Mouse (Mus musculus) G1E (cell line): Measurements from ENCODE around the gene Lats2. TPM values are rescaled to one million over a fixed set of nuclear protein-coding genes. Genes with fewer than 3 reads are reported as not detected.

Experiments used
- ATAC-seq: 2 replicates; pipeline ENCODE4 v1.8.0; 2016; ENCODE audit warnings: mild to moderate bottlenecking; ENCODE audit not compliant: insufficient number of reproducible peaks, poor library complexity, low FRiP score, severe bottlenecking; ENCODE audit errors: extremely low read depth
- DNase-seq: peaks from one replicate; pipeline ENCODE4 v3.0.0; 2012; ENCODE audit warnings: low spot score
- H3K27me3 ChIP-seq: 2 replicates; pipeline ENCODE4 v1.6.1; 2012; ENCODE audit warnings: mild to moderate bottlenecking, low read length, inconsistent platforms; ENCODE audit not compliant: insufficient read depth
- H3K36me3 ChIP-seq: replicated peaks from 2 replicates; pipeline ENCODE3; 2012; ENCODE audit warnings: mild to moderate bottlenecking, inconsistent platforms
- H3K4me1 ChIP-seq: 2 replicates; pipeline ENCODE4 v1.6.1; 2012; ENCODE audit warnings: low read depth, low read length, inconsistent platforms, mixed read lengths; ENCODE audit not compliant: insufficient read depth
- H3K4me3 ChIP-seq: 2 replicates; pipeline ENCODE4 v1.5.1; 2012; ENCODE audit warnings: low read depth, mild to moderate bottlenecking, inconsistent platforms, low read length, moderate library complexity, mixed read lengths
- H3K9me3 ChIP-seq: replicated peaks from 2 replicates; pipeline ENCODE4 v1.6.1; 2012; ENCODE audit warnings: inconsistent platforms
- CTCF ChIP-seq: IDR thresholded peaks from 2 replicates; pipeline ENCODE4 v1.5.1; 2012; ENCODE audit warnings: low read depth, low read length, inconsistent platforms, mixed read lengths
- GATA1 ChIP-seq: IDR thresholded peaks from 2 replicates; pipeline ENCODE4 v1.6.1; 2012; ENCODE audit warnings: borderline replicate concordance, low read length, inconsistent platforms, mixed read lengths
- GATA2 ChIP-seq: IDR thresholded peaks from 2 replicates; pipeline ENCODE4 v1.6.1; 2012; ENCODE audit warnings: low read depth, low read length, inconsistent platforms, borderline replicate concordance
- POLR2AphosphoS5 ChIP-seq: IDR thresholded peaks from 2 replicates; pipeline ENCODE4 v1.6.1; 2012; ENCODE audit warnings: low read depth, low read length, inconsistent platforms; ENCODE audit not compliant: insufficient replicate concordance
- TAL1 ChIP-seq: conservative IDR thresholded peaks from 2 replicates; pipeline ENCODE4 v1.6.1; 2012; ENCODE audit warnings: low read depth, low read length, inconsistent platforms, mixed read lengths
- polyA plus RNA-seq: library from polyadenylated mRNA; stranded (reverse); fragments of >175 nt; gene quantifications from 2 replicates; pipeline ENCODE4 v1.2.3, GENCODE M21; 2012
- total RNA-seq, 2 experiments: library from RNA; stranded (forward) in 1 of 2; stranded (reverse) in 1 of 2; fragments of 200-1000 nt in 1 of 2; fragments of >200 nt in 1 of 2; fragmentation: Nextera tagmentation in 1 of 2; gene quantifications; 2 replicates each; pipeline ENCODE4 v1.2.3; 2014 to 2017

Lats2 gene
- total and polyA plus RNA-seq, 3 experiments = 3.5 to 6.5 (median 5.8) TPM

- Histone ChIP-seq H3K9me3 (no peaks in the 10 kb centered on the region), H3K4me3 (no peak overlapping the region), H3K36me3 (no peaks in the 10 kb centered on the region), H3K4me1 (no peaks in the 10 kb centered on the region), H3K27me3 (peaks cover 16% of the 10 kb centered on the region)
- DNase-seq (no peak), ATAC-seq (no peak)
- TF ChIP-seq CTCF (no peak), TAL1 (no peak), GATA2 (no peak), POLR2AphosphoS5 (no peak), GATA1 (no peak)
Observed at GRCm38 (mm10) chr14:57729364-57729763, 28.8 kb downstream of the Lats2 start.

DNA sequence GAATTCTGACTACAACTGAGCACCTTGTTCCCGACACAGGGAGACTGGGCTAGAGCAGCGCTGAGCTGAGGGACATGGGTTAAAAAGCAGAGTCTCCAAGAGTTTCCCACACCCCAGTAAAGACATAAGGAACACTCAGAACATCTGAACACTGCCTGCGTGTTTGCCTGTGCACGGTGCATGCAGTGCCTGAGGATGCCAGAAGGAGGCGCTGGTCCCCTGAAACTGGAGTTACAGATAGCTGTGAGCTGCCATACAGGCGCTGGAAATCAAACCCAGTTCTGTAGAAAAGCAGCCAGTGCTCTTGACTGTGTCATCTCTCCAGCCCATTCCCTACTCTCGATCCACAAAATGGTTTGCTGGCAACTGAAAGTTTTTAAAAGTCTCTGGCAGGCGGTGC, 32.0 kb downstream of the Lats2 start:
- H3K9me3 ChIP-seq = no peaks in the 10 kb centered on the region
- no peak for DNase-seq
- TF ChIP-seq GATA2 (no peak), CTCF (peak; percentile 79)
- H3K27me3 ChIP-seq = peaks cover 11% of the 10 kb centered on the region
- H3K4me1 ChIP-seq = no peaks in the 10 kb centered on the region
- ATAC-seq = no peak
- H3K36me3 ChIP-seq = no peaks in the 10 kb centered on the region
- H3K4me3 ChIP-seq = no peak overlapping the region

DNA sequence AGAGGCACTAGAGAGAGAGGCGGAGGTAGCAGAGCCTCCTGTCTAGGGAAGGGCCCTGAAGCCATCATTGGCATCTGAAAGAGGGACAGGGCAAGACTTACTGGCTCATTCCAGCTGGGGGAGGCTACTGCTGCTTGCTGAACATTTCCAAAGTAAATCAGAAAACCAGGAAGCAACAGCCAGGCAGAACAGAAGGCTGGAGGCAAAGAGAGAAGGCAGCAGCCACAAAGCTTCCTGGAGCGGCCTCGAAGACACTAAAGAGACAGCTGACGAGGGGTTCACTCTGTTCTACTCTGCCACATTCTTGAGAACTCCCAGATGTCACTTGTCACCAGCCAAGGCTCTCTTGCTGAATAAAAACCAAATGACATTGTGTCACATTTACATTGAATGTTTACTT, 33.7 kb downstream of the Lats2 start:
- no peak for ATAC-seq

DNA sequence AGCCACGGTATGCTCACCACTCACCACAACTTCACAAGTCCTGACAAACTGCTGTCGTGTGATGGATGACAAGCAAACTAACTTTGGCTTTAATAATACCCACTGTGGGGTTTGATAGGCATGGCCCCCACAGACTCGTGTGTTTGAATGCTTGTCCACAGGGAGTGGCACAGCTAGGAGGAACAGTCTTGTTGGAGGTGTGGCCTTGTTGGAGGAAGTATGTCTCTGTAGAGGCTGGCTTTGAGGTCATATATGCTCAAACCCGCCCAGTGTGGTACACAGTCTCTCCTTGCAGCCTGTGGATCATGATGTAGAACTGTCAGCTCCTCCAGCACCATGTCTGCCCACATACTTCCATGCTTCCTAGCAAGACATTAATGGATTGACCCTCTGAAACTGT, 39.9 kb downstream of the Lats2 start:
- DNase-seq (no peak), ATAC-seq (no peak; the same call in 1 of the 2 replicates)
- no peak for TF ChIP-seq CTCF
- TF ChIP-seq POLR2AphosphoS5 = no peak
- TF ChIP-seq TAL1 = no peak
- TF ChIP-seq GATA1 = no peak
- TF ChIP-seq GATA2 = no peak
- H3K4me3 ChIP-seq = no peak overlapping the region
- no peaks in the 10 kb centered on the region for H3K9me3 ChIP-seq
- H3K36me3 ChIP-seq = no peaks in the 10 kb centered on the region
- peaks cover 15% of the 10 kb centered on the region for H3K27me3 ChIP-seq
- H3K4me1 ChIP-seq = peaks cover 5% of the 10 kb centered on the region; the same call in 1 of the 2 replicates

More for the DNA sequence above, 33.7 kb downstream of the Lats2 start:
- no peaks in the 10 kb centered on the region for H3K36me3 ChIP-seq
- TF ChIP-seq POLR2AphosphoS5 = no peak
- no peak for TF ChIP-seq TAL1
- no peak for TF ChIP-seq GATA1
- no peak for TF ChIP-seq CTCF
- TF ChIP-seq GATA2 = no peak
- H3K4me1 ChIP-seq = no peaks in the 10 kb centered on the region
- no peaks in the 10 kb centered on the region for H3K9me3 ChIP-seq
- no peak for DNase-seq
- peaks cover 13% of the 10 kb centered on the region for H3K27me3 ChIP-seq
- H3K4me3 ChIP-seq = no peak overlapping the region

DNA sequence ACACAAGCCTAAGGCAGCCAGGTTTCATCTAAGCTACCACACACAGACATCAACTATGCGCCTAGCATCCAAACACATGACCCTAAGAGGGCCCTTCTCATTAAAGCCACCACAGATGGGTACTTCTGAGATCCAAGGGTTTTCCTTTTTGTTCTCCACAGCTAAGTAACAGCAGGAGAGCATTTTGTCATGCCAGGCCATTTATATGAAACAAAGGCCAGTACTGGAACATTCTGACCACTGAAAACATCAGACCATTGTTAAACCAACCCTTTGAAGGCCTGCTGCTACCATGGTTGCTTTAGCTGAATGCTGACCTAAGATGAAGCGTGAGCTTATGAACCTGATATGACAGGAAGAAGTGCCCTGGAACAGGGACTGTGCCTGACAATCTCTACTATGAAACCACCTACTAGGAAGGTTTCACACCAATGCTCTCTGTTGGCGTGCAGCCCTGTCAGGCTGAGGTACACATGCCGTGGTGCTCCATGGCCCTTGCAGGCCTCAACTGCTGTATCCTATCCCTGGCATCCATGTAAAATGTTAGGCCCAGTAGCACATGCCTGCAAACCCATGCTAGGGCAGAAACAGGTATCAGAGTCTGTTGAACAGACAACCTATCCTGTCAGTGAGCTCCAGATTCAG, 41.5 kb downstream of the Lats2 start:
- Histone ChIP-seq H3K27me3 (peaks cover 15% of the 10 kb centered on the region; the same call in 1 of the 2 replicates), H3K4me1 (peaks cover 8% of the 10 kb centered on the region), H3K36me3 (no peaks in the 10 kb centered on the region), H3K4me3 (no peak overlapping the region), H3K9me3 (no peaks in the 10 kb centered on the region)
- ATAC-seq (no peak), DNase-seq (no peak)
- no peak for TF ChIP-seq GATA1
- no peak for TF ChIP-seq CTCF
- TF ChIP-seq GATA2 = no peak
- TF ChIP-seq TAL1 = no peak

DNA sequence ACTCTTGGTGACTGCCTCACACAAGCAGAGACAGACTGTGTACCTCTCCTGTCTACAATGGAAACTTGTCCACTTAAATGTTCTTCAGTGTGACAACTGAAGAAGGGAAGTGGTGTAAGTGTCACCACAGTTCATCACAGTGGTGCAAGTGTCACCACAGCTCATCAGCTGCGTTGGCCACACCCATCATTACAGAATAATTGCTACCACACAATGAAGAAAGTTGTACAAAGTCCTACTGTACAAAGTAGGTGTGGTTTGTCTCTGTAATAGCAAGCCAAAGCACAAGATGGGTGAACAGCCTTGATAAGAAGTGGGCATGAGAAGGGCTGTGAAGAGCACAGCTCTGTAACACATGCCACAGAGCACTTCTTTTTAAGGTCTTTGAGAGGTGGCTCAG, 45.3 kb downstream of the Lats2 start:
- no peak for TF ChIP-seq CTCF
- no peak for TF ChIP-seq GATA1
- TF ChIP-seq POLR2AphosphoS5 = no peak
- no peak for TF ChIP-seq GATA2
- no peak for TF ChIP-seq TAL1
- DNase-seq (no peak), ATAC-seq (no peak)
- Histone ChIP-seq H3K4me1 (peaks cover 8% of the 10 kb centered on the region), H3K27me3 (peaks cover 14% of the 10 kb centered on the region; the same call in 1 of the 2 replicates), H3K9me3 (no peaks in the 10 kb centered on the region), H3K36me3 (no peaks in the 10 kb centered on the region), H3K4me3 (no peak overlapping the region)

GRCm38 (mm10) chr14:57711059-57711458, 47.1 kb downstream of the Lats2 start:
- Histone ChIP-seq H3K27me3 (peaks cover 15% of the 10 kb centered on the region; the same call in 1 of the 2 replicates), H3K9me3 (no peaks in the 10 kb centered on the region), H3K4me3 (no peak overlapping the region), H3K36me3 (no peaks in the 10 kb centered on the region), H3K4me1 (peaks cover 8% of the 10 kb centered on the region)
- DNase-seq = no peak
- no peak for ATAC-seq
- TF ChIP-seq POLR2AphosphoS5 (no peak), CTCF (no peak), GATA2 (no peak), TAL1 (no peak), GATA1 (no peak)
